28 mouse cellular contexts compared by ENCODE assay signal in genomic region chr5:8073901-8074561, GRCm38 (mm10). TPM values are rescaled to one million over a fixed set of nuclear protein-coding genes. Genes with fewer than 3 reads are reported as not detected.
DNase-seq lines count a peak whose midpoint lies in the region; ATAC-seq lines count a peak whose summit lies in the region.
"Had no signal": no experiment of that assay in that cellular context is flagged by ENCODE, and none has a peak within 500 bp of the region (broad histone marks: within the 10 kb centered on the region; RNA-seq: fewer than 3 reads in every experiment).

No protein-coding gene starts in this region.

- no peak overlapping the region for H3K4me3 ChIP-seq in hindbrain, embryonic 14.5 days (replicated peaks; ENCODE audit: low read length)
- H3K4me3 ChIP-seq in hindbrain, embryonic 10.5 days: no peak overlapping the region
- no peak overlapping the region for H3K4me3 ChIP-seq in midbrain, embryonic 11.5 days (ENCODE audit: low read depth, low read length)
- no peak overlapping the region for H3K4me3 ChIP-seq in midbrain, embryonic 10.5 days
- H3K4me3 ChIP-seq: embryonic facial prominence, embryonic 12.5 days; forebrain, embryonic 10.5 days; heart, embryonic 12.5 days; intestine, embryonic 15.5 days; liver, embryonic 12.5 days had no signal

- 91% methylated on average over 9 of the region's 9 CpGs for WGBS in hindbrain, embryonic 14.5 days
- 90% methylated on average over 9 of the region's 9 CpGs for WGBS in hindbrain, embryonic 10.5 days
- WGBS in midbrain, embryonic 11.5 days: 89% methylated on average over 9 of the region's 9 CpGs
- 92% methylated on average over 9 of the region's 9 CpGs for WGBS in midbrain, embryonic 10.5 days

- H3K27me3 ChIP-seq in hindbrain, embryonic 14.5 days (ENCODE audit: control insufficient read depth, insufficient read depth, low read length): no peaks in the 10 kb centered on the region
- no peaks in the 10 kb centered on the region for H3K27me3 ChIP-seq in hindbrain, embryonic 10.5 days (ENCODE audit: insufficient read depth, poor library complexity, severe bottlenecking)
- no peaks in the 10 kb centered on the region for H3K27me3 ChIP-seq in midbrain, embryonic 11.5 days (ENCODE audit: control insufficient read depth, insufficient read depth, low read length)
- no peaks in the 10 kb centered on the region for H3K27me3 ChIP-seq in midbrain, embryonic 10.5 days (ENCODE audit: low read depth, poor library complexity, severe bottlenecking)
- H3K27me3 ChIP-seq: embryonic facial prominence, embryonic 12.5 days; heart, embryonic 12.5 days; intestine, embryonic 15.5 days; liver, embryonic 12.5 days; Patski had no signal

- peak; percentile 53 to 61 for DNase-seq in cerebellum, adult 18-20 months
- DNase-seq in cerebellum, adult 11 months: no peak
- DNase-seq in hindbrain, embryonic 14.5 days (ENCODE audit: low spot score): no peak
- DNase-seq in hindbrain, embryonic 10.5 days (ENCODE audit: low spot score): no peak
- peak; percentile 75 for DNase-seq in midbrain, embryonic 11.5 days (ENCODE audit: low spot score, missing footprints)
- DNase-seq in midbrain, embryonic 10.5 days (ENCODE audit: low spot score): no peak
- peak; percentile 61 for DNase-seq in cerebellum, adult 9-11 months
- no peak for DNase-seq in heart, adult 18-20 months
- DNase-seq: adrenal gland, postnatal 10 days; embryo, embryonic 11 days; gastrocnemius, postnatal 14 days; heart, postnatal 4 days; kidney, adult 2 months; kidney, postnatal 36 days; layer of hippocampus, postnatal 36 days; left cerebral cortex, postnatal 4 days; liver, postnatal 0 days; lung, postnatal 36 days; midbrain, embryonic 14.5 days; thymus, adult 2 months; thymus, postnatal 4 days had no signal

- peaks cover 42% of the 10 kb centered on the region for H3K36me3 ChIP-seq in hindbrain, embryonic 14.5 days (replicated peaks; ENCODE audit: control insufficient read depth, insufficient read depth)
- H3K36me3 ChIP-seq in hindbrain, embryonic 10.5 days: peaks cover 10% of the 10 kb centered on the region; the same call in 1 of the 2 replicates
- H3K36me3 ChIP-seq in midbrain, embryonic 11.5 days (ENCODE audit: control insufficient read depth, insufficient read depth, low read length): no peaks in the 10 kb centered on the region
- peaks cover 14% of the 10 kb centered on the region for H3K36me3 ChIP-seq in midbrain, embryonic 10.5 days

- H3K9me3 ChIP-seq in hindbrain, embryonic 14.5 days (ENCODE audit: control insufficient read depth, low read length): no peaks in the 10 kb centered on the region
- no peaks in the 10 kb centered on the region for H3K9me3 ChIP-seq in hindbrain, embryonic 10.5 days
- no peaks in the 10 kb centered on the region for H3K9me3 ChIP-seq in midbrain, embryonic 11.5 days (ENCODE audit: control insufficient read depth, low read length)
- H3K9me3 ChIP-seq in midbrain, embryonic 10.5 days (replicated peaks): no peaks in the 10 kb centered on the region
- H3K9me3 ChIP-seq: embryonic facial prominence, embryonic 12.5 days; forebrain, embryonic 10.5 days; heart, embryonic 12.5 days; intestine, embryonic 15.5 days; liver, embryonic 12.5 days had no signal

- H3K4me2 ChIP-seq in hindbrain, embryonic 14.5 days (replicated peaks): no peak overlapping the region
- no peak overlapping the region for H3K4me2 ChIP-seq in midbrain, embryonic 11.5 days
- H3K4me2 ChIP-seq: embryonic facial prominence, embryonic 12.5 days; heart, embryonic 12.5 days; intestine, embryonic 15.5 days; liver, embryonic 12.5 days had no signal

- H3K4me1 ChIP-seq in hindbrain, embryonic 14.5 days (replicated peaks; ENCODE audit: control insufficient read depth, insufficient read depth, low read length): no peaks in the 10 kb centered on the region
- no peaks in the 10 kb centered on the region for H3K4me1 ChIP-seq in hindbrain, embryonic 10.5 days (replicated peaks)
- H3K4me1 ChIP-seq in midbrain, embryonic 11.5 days (ENCODE audit: control insufficient read depth, insufficient read depth, low read length): no peaks in the 10 kb centered on the region
- no peaks in the 10 kb centered on the region for H3K4me1 ChIP-seq in midbrain, embryonic 10.5 days
- H3K4me1 ChIP-seq: embryonic facial prominence, embryonic 12.5 days; forebrain, embryonic 10.5 days; intestine, embryonic 15.5 days; liver, embryonic 12.5 days had no signal

- H3K9ac ChIP-seq in hindbrain, embryonic 14.5 days: no peak overlapping the region
- no peak overlapping the region for H3K9ac ChIP-seq in midbrain, embryonic 11.5 days (ENCODE audit: low read length)
- H3K9ac ChIP-seq: embryonic facial prominence, embryonic 12.5 days; heart, embryonic 12.5 days; intestine, embryonic 15.5 days; liver, embryonic 12.5 days; liver, postnatal 0 days had no signal

- 0 out of 2 replicates have a peak, but pooled peaks have one; percentile 15 for ATAC-seq in hindbrain, embryonic 14.5 days (ENCODE audit: low FRiP score)
- ATAC-seq in midbrain, embryonic 11.5 days (ENCODE audit: low FRiP score): no peak
- ATAC-seq: forebrain, embryonic 16.5 days; intestine, embryonic 15.5 days; liver, embryonic 12.5 days; liver, postnatal 0 days; Patski had no signal

- no peak overlapping the region for H3K27ac ChIP-seq in hindbrain, embryonic 14.5 days
- no peak overlapping the region for H3K27ac ChIP-seq in hindbrain, embryonic 10.5 days
- H3K27ac ChIP-seq in midbrain, embryonic 11.5 days (ENCODE audit: low read depth, low read length): no peak overlapping the region
- no peak overlapping the region for H3K27ac ChIP-seq in midbrain, embryonic 10.5 days (replicated peaks)
- H3K27ac ChIP-seq: embryonic facial prominence, embryonic 12.5 days; forebrain, embryonic 10.5 days; intestine, embryonic 15.5 days; liver, embryonic 12.5 days had no signal

RNA-seq across cellular contexts. Expression of gene Sri, which starts 28.2 kb away (rescaled TPM):
- 165 and 187 TPM in 2 replicates for polyA plus RNA-seq in hindbrain, embryonic 14.5 days (2014; fragmentation: Nextera tagmentation; extraction: Ambion mirVana)
- 193 and 194 TPM in 2 replicates for polyA plus RNA-seq in hindbrain, embryonic 10.5 days (2016; fragmentation: Nextera tagmentation; extraction: Ambion mirVana)
- 162 and 167 TPM in 2 replicates for polyA plus RNA-seq in midbrain, embryonic 11.5 days (2014; fragmentation: Nextera tagmentation; extraction: Ambion mirVana)
- 189 and 196 TPM in 2 replicates for polyA plus RNA-seq in midbrain, embryonic 10.5 days (2016; fragmentation: Nextera tagmentation; extraction: Ambion mirVana)
- total RNA-seq in heart, adult 18-20 months (2021): 100 to 1,000 TPM in 1 of 2 experiments, 10 to 100 TPM in 1; 99.8 to 110 TPM

Comparison
In these comparisons a context has a peak if more than half of its experiments do, and no peak if none do; other contexts are left out.
1. DNase-seq: peak in cerebellum, adult 18-20 months (2 of 2), midbrain, embryonic 11.5 days (single experiment) and cerebellum, adult 9-11 months (single experiment); none in cerebellum, adult 11 months (single experiment), hindbrain, embryonic 14.5 days (single experiment), hindbrain, embryonic 10.5 days (single experiment), midbrain, embryonic 10.5 days (single experiment) and heart, adult 18-20 months (0 of 2).